Mouse (Mus musculus) testis, adult 2 months (tissue): ENCODE measurements around the gene Wdr59.

Source experiments
- CTCF ChIP-seq: fragments of 200-500 bp; IDR thresholded peaks from 2 replicates; pipeline ENCODE4 v1.5.1; 2012; ENCODE audit warnings: low read depth, mild to moderate bottlenecking, inconsistent platforms, low read length, moderate library complexity; ENCODE audit not compliant: control insufficient read depth, insufficient read depth, insufficient replicate concordance
- POLR2A ChIP-seq: fragments of 200-500 bp; IDR thresholded peaks from 2 replicates; pipeline ENCODE4 v1.6.1; 2012; ENCODE audit warnings: low read depth, mild to moderate bottlenecking, inconsistent platforms, low read length, moderate library complexity; ENCODE audit not compliant: control insufficient read depth

DNA sequence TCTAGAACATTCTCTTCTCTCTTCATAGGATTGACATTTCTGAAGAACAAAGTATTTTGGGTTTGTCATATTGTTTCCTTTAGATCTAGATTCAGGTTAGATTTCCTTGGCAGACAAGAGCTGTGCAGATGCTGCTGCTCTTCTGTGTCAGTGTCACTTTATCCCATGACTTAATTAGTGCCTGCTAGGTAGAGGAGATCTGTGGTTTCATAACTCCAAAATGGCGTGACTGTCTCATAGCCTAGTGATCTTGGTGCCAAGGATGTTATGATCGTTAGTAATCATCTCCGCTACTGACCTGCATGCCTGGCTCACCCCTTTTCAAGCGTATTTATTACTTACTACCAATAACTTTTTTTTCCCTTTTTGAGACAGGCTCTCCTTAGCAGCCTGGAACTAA lies 48.0 kb upstream of the Wdr59 start:
- no peak for TF ChIP-seq POLR2A
- no peak for TF ChIP-seq CTCF
